Mouse (Mus musculus): Measurements from ENCODE around the gene Aldh2. TPM values are rescaled to one million over a fixed set of nuclear protein-coding genes. Genes with fewer than 3 reads are reported as not detected.

Gene Aldh2
- polyA plus RNA-seq, 1 experiment from 2014 or later = 88.7 TPM

DNA sequence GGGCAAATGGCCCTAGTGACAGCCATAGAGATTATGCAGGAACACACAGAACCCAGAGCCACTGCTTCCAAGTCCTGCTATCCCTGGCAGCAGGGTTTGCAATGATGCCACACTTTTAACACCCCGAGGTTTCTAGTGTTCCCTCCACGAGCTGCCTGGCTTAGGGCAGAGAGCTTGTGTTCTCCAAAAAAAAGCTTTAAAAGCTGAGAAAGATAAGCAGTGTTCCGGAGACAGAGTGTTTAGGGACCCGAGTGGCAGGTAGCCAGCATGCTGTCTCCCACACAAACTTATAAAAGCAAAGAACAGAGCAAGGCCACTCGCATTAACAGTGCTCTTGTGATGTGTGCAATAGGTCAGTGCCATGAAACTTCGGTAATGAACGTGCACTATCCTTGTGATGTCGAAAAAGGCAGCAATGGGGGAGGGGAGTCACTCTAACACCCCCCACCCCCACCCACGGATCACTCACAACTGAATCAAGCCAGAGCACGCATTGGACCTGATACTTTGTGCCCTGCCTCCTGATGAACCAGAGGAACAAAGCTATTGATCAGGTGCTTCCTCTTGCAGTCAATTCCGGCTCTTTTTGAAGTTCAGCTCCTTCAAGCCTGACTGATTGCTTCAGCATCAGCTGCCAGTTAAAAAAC, 2.1 kb downstream of the Aldh2 start:
- H3K27me3 ChIP-seq (replicated peaks; ENCODE audit: control insufficient read depth, insufficient read depth, low read length) = no peaks in the 10 kb centered on the region
- DNase-seq (ENCODE audit: low spot score) (no peak), ATAC-seq (replicated peaks; ENCODE audit: low FRiP score) (no peak)
- peaks cover 32% of the 10 kb centered on the region for H3K4me1 ChIP-seq (replicated peaks; ENCODE audit: control insufficient read depth, insufficient read depth, low read length)
- H3K36me3 ChIP-seq (ENCODE audit: control insufficient read depth, insufficient read depth, low read length) = no peaks in the 10 kb centered on the region
- peak overlapping the region; percentile 97 for H3K4me2 ChIP-seq
- H3K9ac ChIP-seq (ENCODE audit: low read depth, low read length) = 0 out of 2 replicates have a peak overlapping the region, but pooled peaks have one; percentile 22
- H3K9me3 ChIP-seq (ENCODE audit: control insufficient read depth, low read length) = no peaks in the 10 kb centered on the region
- peak overlapping the region; percentile 25; the same call in 1 of the 2 replicates for H3K27ac ChIP-seq (ENCODE audit: low read depth, low read length)
- peak overlapping the region; percentile 89 for H3K4me3 ChIP-seq (ENCODE audit: low read depth, low read length)
- 60% methylated on average over 11 of the region's 11 CpGs for WGBS

DNA sequence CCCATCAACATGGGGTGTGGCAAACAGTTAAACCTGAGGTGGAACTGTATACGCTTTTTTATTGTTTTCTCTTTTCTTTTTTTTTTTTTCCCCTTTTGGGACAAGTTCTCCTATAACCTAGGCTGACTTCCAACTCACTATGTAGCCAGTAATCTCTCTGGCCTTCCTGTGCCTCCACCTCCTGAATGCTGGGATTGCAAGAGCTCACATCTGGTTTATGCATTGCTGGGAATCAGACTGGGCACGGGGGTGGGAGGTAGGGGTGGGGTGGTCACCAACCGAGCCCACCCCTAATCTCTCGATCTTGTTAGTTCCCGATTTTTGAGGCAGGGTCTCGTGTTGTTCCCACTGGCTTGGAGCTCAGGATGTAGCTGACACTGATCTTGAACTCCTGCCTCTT, 3.7 kb downstream of the Aldh2 start:
- ATAC-seq (replicated peaks; ENCODE audit: low FRiP score) = no peak
- Histone ChIP-seq H3K4me1 (replicated peaks; ENCODE audit: control insufficient read depth, insufficient read depth, low read length) (peaks cover 31% of the 10 kb centered on the region), H3K4me3 (ENCODE audit: low read depth, low read length) (no peak overlapping the region), H3K9me3 (ENCODE audit: control insufficient read depth, low read length) (no peaks in the 10 kb centered on the region), H3K9ac (ENCODE audit: low read depth, low read length) (no peak overlapping the region), H3K27ac (ENCODE audit: low read depth, low read length) (no peak overlapping the region), H3K36me3 (ENCODE audit: control insufficient read depth, insufficient read depth, low read length) (no peaks in the 10 kb centered on the region), H3K4me2 (no peak overlapping the region), H3K27me3 (replicated peaks; ENCODE audit: control insufficient read depth, insufficient read depth, low read length) (no peaks in the 10 kb centered on the region)
- DNase-seq (ENCODE audit: low spot score) = no peak
- WGBS = 76% methylated on average over 6 of the region's 6 CpGs

DNA sequence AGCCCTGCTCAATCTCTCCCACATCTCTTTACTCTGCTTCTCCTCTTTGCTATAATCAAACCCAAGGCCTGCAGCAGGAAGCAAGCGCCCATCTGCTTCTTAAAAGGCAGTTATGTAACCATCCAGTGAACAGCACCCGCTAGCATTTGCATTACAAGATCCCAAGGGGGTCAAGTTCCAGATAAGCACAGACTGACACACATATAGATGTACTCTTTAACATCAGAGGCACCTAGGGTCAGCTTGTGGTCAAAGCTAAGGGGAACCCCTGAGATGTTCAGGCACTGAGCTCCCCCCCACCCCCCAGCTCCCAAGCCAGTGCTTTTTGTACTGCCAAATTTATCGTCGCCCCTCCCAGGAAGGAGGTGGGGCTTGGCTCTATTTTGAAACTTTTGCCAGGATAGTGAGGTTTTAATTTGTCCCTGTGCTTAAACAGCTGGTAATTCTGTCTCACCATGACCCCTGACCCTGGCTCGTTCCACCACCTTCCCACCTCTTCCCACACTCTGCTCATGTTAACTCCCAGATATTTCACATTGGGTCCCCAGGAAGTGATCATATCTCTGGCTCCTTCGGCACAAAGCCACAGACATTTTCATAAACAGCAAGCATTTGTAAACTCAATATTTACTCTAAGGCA, 7.1 kb downstream of the Aldh2 start:
- H3K4me2 ChIP-seq = peak overlapping the region; percentile 52
- peaks cover 24% of the 10 kb centered on the region for H3K4me1 ChIP-seq (replicated peaks; ENCODE audit: control insufficient read depth, insufficient read depth, low read length)
- no peak for DNase-seq (ENCODE audit: low spot score)
- no peaks in the 10 kb centered on the region for H3K36me3 ChIP-seq (ENCODE audit: control insufficient read depth, insufficient read depth, low read length)
- 34% methylated on average over 6 of the region's 6 CpGs for WGBS
- no peak overlapping the region for H3K4me3 ChIP-seq (ENCODE audit: low read depth, low read length)
- no peaks in the 10 kb centered on the region for H3K27me3 ChIP-seq (replicated peaks; ENCODE audit: control insufficient read depth, insufficient read depth, low read length)
- no peak for ATAC-seq (replicated peaks; ENCODE audit: low FRiP score)
- peak overlapping the region; percentile 0; the same call in 1 of the 2 replicates for H3K9ac ChIP-seq (ENCODE audit: low read depth, low read length)
- peak overlapping the region; percentile 46; the same call in 1 of the 2 replicates for H3K27ac ChIP-seq (ENCODE audit: low read depth, low read length)
- no peaks in the 10 kb centered on the region for H3K9me3 ChIP-seq (ENCODE audit: control insufficient read depth, low read length)

DNA sequence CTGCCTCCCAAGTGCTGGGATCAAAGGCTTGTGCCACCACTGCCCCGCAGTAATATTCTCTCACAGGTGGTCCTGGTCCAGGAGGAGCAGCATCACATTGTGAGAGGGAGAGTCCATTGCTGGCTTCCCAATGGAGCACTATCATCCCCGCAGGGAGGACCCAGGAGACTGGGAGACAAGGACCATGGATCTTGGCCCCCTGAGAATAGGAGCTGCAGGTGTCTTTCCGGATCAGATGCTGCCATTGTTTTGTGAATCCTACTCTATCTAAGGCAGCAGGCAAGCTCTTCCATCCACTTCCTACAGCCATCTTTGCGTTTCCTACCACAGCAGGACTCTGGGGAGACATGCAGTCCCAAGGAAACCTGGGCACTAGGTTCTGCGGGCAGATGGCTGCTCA, 7.9 kb downstream of the Aldh2 start:
- Histone ChIP-seq H3K27me3 (replicated peaks; ENCODE audit: control insufficient read depth, insufficient read depth, low read length) (no peaks in the 10 kb centered on the region), H3K4me1 (replicated peaks; ENCODE audit: control insufficient read depth, insufficient read depth, low read length) (peaks cover 19% of the 10 kb centered on the region), H3K36me3 (ENCODE audit: control insufficient read depth, insufficient read depth, low read length) (peaks cover under 1% of the 10 kb centered on the region; the same call in 1 of the 2 replicates), H3K4me3 (ENCODE audit: low read depth, low read length) (no peak overlapping the region), H3K27ac (ENCODE audit: low read depth, low read length) (0 out of 2 replicates have a peak overlapping the region, but pooled peaks have one; percentile 23), H3K9me3 (ENCODE audit: control insufficient read depth, low read length) (no peaks in the 10 kb centered on the region), H3K9ac (ENCODE audit: low read depth, low read length) (no peak overlapping the region), H3K4me2 (no peak overlapping the region)
- 82% methylated on average over 5 of the region's 5 CpGs for WGBS
- DNase-seq (ENCODE audit: low spot score) (no peak), ATAC-seq (replicated peaks; ENCODE audit: low FRiP score) (no peak)

DNA sequence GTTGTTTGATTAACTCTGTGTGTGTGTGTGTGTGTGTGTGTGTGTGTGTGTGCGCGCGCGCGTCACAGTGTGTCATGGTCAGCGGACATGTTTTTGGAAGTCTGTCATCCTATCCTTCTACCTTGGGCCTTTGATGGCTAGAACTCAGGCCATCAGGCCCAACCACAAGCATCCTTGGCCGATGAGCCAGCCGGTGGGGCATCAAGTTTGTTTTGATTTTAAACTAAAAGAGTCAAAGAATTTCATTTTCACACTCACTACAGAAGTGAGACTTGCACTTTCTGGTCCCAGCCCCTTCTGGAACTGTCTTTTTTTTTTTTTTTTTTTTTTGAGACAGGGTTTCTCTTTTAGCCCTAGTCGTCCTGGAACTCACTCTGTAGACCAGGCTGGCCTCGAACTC, 8.6 kb downstream of the Aldh2 start:
- Histone ChIP-seq H3K36me3 (ENCODE audit: control insufficient read depth, insufficient read depth, low read length) (peaks cover 3% of the 10 kb centered on the region; the same call in 1 of the 2 replicates), H3K9me3 (ENCODE audit: control insufficient read depth, low read length) (no peaks in the 10 kb centered on the region), H3K27me3 (replicated peaks; ENCODE audit: control insufficient read depth, insufficient read depth, low read length) (no peaks in the 10 kb centered on the region), H3K27ac (ENCODE audit: low read depth, low read length) (no peak overlapping the region), H3K4me1 (replicated peaks; ENCODE audit: control insufficient read depth, insufficient read depth, low read length) (peaks cover 19% of the 10 kb centered on the region), H3K9ac (ENCODE audit: low read depth, low read length) (no peak overlapping the region), H3K4me3 (ENCODE audit: low read depth, low read length) (no peak overlapping the region), H3K4me2 (no peak overlapping the region)
- DNase-seq (ENCODE audit: low spot score) (no peak), ATAC-seq (replicated peaks; ENCODE audit: low FRiP score) (no peak)
- WGBS = 87% methylated on average over 10 of the region's 10 CpGs

DNA sequence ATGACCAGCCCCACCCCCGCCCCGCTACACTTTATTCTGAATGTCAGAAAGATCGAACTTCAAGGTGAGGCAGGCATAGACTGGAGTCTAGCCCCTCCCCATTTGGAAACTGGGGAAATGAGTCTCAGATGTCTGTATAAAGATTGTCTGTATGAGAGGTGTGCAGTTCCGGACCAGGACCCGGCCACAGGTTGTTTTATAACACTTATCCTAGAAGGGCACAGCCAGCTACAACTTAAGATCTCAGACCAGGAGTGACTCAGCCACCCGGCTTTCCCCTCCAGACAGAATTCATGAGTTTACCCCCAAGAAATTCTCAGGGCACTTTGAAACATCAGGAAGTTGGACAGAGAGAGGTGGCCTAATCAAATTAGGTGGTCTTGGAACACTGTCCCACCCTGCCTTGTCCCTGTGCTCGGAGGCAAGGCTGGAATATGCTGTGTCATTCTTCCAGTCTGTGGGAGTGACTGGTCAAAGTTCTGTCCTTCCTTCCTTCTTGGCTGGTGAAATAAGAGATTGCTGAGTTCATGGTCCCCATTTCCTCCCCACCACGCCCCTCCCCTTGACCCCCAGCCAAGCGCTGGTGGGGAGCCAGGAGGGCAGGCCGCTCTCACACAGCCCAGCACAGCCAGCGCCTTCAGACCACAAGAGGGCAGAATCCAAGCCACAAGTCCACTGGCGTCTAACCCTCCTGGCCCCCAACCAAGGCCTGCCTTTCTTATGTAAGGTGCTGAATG, 9.7 kb downstream of the Aldh2 start:
- H3K27ac ChIP-seq (ENCODE audit: low read depth, low read length) = peak overlapping the region; percentile 61; the same call in 1 of the 2 replicates

DNA sequence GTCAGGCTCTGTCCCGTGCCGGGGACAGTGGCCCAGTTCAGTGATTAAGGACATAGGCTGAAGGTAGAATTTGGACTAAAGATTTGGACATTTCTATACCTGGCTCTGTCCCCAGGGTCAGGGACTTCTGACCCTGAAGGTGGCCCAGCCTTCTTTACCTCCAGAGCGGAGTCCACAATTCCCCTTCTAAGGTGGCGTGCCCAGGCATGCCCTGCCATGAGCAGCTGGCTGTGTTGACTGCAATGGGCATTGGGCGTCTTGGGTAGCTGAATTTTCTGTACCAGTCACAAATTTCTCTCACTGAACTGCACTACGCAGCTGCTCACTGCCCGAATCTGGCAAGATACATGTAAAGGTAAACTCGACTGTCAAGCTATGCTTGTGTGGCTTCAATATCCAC, 11.7 kb downstream of the Aldh2 start:
- Histone ChIP-seq H3K27ac (ENCODE audit: low read depth, low read length) (no peak overlapping the region), H3K27me3 (replicated peaks; ENCODE audit: control insufficient read depth, insufficient read depth, low read length) (no peaks in the 10 kb centered on the region), H3K9ac (ENCODE audit: low read depth, low read length) (no peak overlapping the region), H3K4me3 (ENCODE audit: low read depth, low read length) (no peak overlapping the region), H3K36me3 (ENCODE audit: control insufficient read depth, insufficient read depth, low read length) (peaks cover 7% of the 10 kb centered on the region; the same call in 1 of the 2 replicates), H3K4me2 (no peak overlapping the region), H3K4me1 (replicated peaks; ENCODE audit: control insufficient read depth, insufficient read depth, low read length) (peaks cover 16% of the 10 kb centered on the region), H3K9me3 (ENCODE audit: control insufficient read depth, low read length) (no peaks in the 10 kb centered on the region)
- ATAC-seq (replicated peaks; ENCODE audit: low FRiP score) (no peak), DNase-seq (ENCODE audit: low spot score) (no peak)
- WGBS = 89% methylated on average over 8 of the region's 8 CpGs

More for the DNA sequence above, 9.7 kb downstream of the Aldh2 start:
- ATAC-seq (replicated peaks; ENCODE audit: low FRiP score) (peak; percentile 79), DNase-seq (ENCODE audit: low spot score) (peak; percentile 58)
- Histone ChIP-seq H3K27me3 (replicated peaks; ENCODE audit: control insufficient read depth, insufficient read depth, low read length) (no peaks in the 10 kb centered on the region), H3K9me3 (ENCODE audit: control insufficient read depth, low read length) (no peaks in the 10 kb centered on the region), H3K4me1 (replicated peaks; ENCODE audit: control insufficient read depth, insufficient read depth, low read length) (peaks cover 19% of the 10 kb centered on the region), H3K9ac (ENCODE audit: low read depth, low read length) (no peak overlapping the region), H3K4me3 (ENCODE audit: low read depth, low read length) (no peak overlapping the region), H3K36me3 (ENCODE audit: control insufficient read depth, insufficient read depth, low read length) (peaks cover 7% of the 10 kb centered on the region; the same call in 1 of the 2 replicates), H3K4me2 (peak overlapping the region; percentile 33; the same call in 1 of the 2 replicates)
- WGBS = 42% methylated on average over 12 of the region's 12 CpGs

DNA sequence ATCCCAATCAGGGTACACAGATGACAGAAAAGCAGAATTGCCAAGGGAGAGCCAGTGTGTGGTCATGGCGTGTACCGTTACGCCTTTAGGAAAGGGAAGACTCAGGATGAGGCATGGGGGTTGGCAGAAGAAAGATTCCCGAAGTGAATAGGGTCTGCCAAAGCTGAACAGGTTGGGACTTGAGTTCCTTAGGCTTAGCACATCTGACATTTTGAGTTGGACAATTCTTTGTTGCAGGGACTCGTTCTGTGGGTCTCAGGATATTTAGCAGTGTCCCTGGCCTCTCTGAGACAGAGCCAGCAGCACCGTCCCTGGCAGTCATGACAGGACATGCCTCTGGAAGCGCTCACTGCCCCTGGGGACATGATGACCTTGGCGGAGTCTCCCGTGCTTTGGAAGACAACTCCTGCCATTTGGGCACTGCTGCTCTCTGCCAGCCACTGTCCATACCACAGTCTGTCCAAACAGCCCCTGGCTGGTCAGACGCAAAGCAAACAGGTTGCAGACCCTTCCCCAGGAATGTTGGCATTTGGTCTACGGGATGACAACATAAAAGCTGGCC, 16.6 kb downstream of the Aldh2 start:
- H3K27me3 ChIP-seq (replicated peaks; ENCODE audit: control insufficient read depth, insufficient read depth, low read length) = no peaks in the 10 kb centered on the region
- ATAC-seq (replicated peaks; ENCODE audit: low FRiP score) = no peak
- H3K9ac ChIP-seq (ENCODE audit: low read depth, low read length) = no peak overlapping the region
- peaks cover 13% of the 10 kb centered on the region for H3K36me3 ChIP-seq (ENCODE audit: control insufficient read depth, insufficient read depth, low read length)
- no peak for DNase-seq (ENCODE audit: low spot score)
- H3K4me2 ChIP-seq = no peak overlapping the region
- H3K9me3 ChIP-seq (ENCODE audit: control insufficient read depth, low read length) = no peaks in the 10 kb centered on the region
- no peak overlapping the region for H3K27ac ChIP-seq (ENCODE audit: low read depth, low read length)
- H3K4me1 ChIP-seq (replicated peaks; ENCODE audit: control insufficient read depth, insufficient read depth, low read length) = no peaks in the 10 kb centered on the region
- H3K4me3 ChIP-seq (ENCODE audit: low read depth, low read length) = no peak overlapping the region
- WGBS = 89% methylated on average over 11 of the region's 11 CpGs

All from liver, embryonic 11.5 days (tissue).